Mouse (Mus musculus) layer of hippocampus, postnatal 10 days (tissue): ENCODE measurements at regions not wholly inside any gene's neighbourhood (a gene's known extent, or its start where the extent isn't known, plus 50 kb on each side); places are given as distances from the start of the nearest gene placed in this dataset.

Experiments
- DNase-seq, 2 experiments: peaks; one replicate each; pipeline ENCODE4 v3.0.0; 2021; ENCODE audit warnings: low spot score in 2 of 2

GRCm38 (mm10) chr4:140320120-140320921 is 73.7 kb upstream of the Igsf21 start:
- DNase-seq: no peak

- no peak for DNase-seq
Measured at GRCm38 (mm10) chr4:140312635-140313034, 66.1 kb upstream of the Igsf21 start.

- no peak for DNase-seq
Measured at GRCm38 (mm10) chr4:140307481-140307880, 60.9 kb upstream of the Igsf21 start.

DNA sequence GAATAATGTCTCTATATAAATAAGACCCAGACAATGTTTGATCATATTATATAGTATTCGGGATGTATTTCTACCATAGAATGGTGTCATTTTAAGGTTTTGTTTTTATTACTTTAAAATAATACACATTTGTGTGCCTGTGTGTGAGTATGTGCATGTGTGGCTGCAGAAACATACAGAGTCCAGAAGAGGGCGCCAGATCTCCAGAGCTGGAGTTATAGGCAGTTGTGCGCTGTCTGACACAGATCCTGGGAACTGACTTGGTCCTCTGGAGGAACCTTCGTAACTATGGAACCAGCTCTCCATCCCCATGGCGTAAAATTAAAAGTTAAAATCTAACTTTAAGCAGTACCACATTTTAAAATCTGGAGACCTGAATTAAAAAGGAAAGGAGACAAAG is 58.4 kb upstream of the Igsf21 start:
- no peak for DNase-seq

DNA sequence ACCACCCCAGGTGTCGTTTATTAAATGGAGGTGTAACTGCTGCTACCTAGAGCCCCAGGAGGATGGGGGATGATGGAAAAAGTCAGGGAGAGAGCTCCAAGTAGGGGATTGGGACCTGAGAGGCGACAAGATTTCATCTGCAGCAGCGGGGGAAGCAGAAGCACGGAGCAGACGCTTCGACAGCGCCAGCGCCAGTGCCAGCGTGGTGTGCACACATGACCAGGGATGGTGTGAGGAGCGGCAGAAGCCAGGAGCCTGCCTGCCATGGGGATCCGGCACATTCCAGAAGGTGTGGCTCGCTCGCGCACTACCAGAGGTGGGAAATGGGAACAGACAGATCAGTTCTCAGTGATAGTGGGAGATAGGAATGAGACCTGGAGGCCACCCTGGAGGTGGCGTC is 55.1 kb upstream of the Igsf21 start:
- peak in 1 of 2 experiments; percentile 27 for DNase-seq

- peak; percentile 54 to 67 for DNase-seq
Measured at GRCm38 (mm10) chr4:140297912-140298620, 51.5 kb upstream of the Igsf21 start.
